Mouse (Mus musculus): Measurements from ENCODE around the gene Rln1. TPM values are rescaled to one million over a fixed set of nuclear protein-coding genes. Genes with fewer than 3 reads are reported as not detected.

Rln1 gene
- total RNA-seq, 2 experiments from 2014 or later, result not detected

DNA sequence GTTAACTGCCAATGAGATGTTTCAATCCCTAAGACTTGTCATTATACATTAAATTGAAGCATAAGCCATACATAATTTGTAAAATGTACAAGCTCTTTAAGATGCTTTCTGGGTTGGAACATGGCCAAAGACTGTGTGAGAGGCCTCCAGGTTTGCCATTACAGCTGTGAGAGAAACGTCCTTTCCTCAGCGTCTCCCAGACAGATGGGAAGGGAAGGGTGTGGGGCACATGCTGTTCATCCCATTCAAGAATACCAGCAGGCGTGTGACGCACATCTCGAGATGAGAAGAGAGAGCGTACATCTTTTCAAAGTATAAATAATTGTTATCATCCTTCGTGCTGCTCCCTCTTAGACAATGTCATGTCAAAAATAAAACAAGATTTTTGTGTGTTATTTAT is 21.8 kb downstream of the Rln1 start:
- no peak for DNase-seq
- TF ChIP-seq CTCF (IDR thresholded peaks at IDR 0.05), result no peak
- intact Hi-C loops (cut with DNase I), result no loop called here
- Histone ChIP-seq H3K4me3 (no peak overlapping the region), H3K27ac (no peak overlapping the region)

GRCm38 (mm10) chr19:29311791-29312190 is 22.7 kb downstream of the Rln1 start:
- intact Hi-C loops (cut with DNase I), result no loop called here
- Histone ChIP-seq H3K4me3 (no peak overlapping the region), H3K27ac (no peak overlapping the region)
- TF ChIP-seq CTCF (IDR thresholded peaks at IDR 0.05), result no peak
- DNase-seq, result no peak

GRCm38 (mm10) chr19:29308832-29309231 is 25.6 kb downstream of the Rln1 start:
- DNase-seq, result no peak
- no peak overlapping the region for H3K4me3 ChIP-seq
- peak; percentile 42 for TF ChIP-seq CTCF (IDR thresholded peaks at IDR 0.05)
- no peak overlapping the region for H3K27ac ChIP-seq
- intact Hi-C loops (cut with DNase I), result loop anchor here (5.0 kb wide), 1 partner anchor 48 kb away; no protein-coding TSS in a partner anchor

- intact Hi-C loops (cut with DNase I), result no loop called here
- TF ChIP-seq CTCF (IDR thresholded peaks at IDR 0.05), result no peak
- Histone ChIP-seq H3K4me3 (no peak overlapping the region), H3K27ac (no peak overlapping the region)
- no peak for DNase-seq
Observed at GRCm38 (mm10) chr19:29302119-29302518, 32.4 kb downstream of the Rln1 start.

DNA sequence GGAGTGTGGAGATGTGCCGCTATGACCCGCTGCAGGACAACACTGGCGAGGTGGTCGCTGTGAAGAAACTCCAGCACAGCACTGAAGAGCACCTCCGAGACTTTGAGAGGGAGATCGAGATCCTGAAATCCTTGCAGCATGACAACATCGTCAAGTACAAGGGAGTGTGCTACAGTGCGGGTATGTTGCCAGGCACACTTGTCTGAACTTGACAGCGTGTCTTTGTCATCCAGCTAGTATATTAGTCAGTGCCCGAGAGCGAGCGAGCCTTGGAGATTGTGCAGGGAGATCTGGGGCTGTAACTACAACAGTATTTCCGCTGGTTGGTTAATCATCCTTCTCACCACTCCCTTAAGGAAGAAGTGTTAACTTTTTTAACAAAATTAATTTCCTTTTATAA is 33.6 kb downstream of the Rln1 start:
- intact Hi-C loops (cut with DNase I), result no loop called here
- no peak for DNase-seq
- H3K27ac ChIP-seq, result no peak overlapping the region
- TF ChIP-seq CTCF (IDR thresholded peaks at IDR 0.05), result no peak
- no peak overlapping the region for H3K4me3 ChIP-seq

DNA sequence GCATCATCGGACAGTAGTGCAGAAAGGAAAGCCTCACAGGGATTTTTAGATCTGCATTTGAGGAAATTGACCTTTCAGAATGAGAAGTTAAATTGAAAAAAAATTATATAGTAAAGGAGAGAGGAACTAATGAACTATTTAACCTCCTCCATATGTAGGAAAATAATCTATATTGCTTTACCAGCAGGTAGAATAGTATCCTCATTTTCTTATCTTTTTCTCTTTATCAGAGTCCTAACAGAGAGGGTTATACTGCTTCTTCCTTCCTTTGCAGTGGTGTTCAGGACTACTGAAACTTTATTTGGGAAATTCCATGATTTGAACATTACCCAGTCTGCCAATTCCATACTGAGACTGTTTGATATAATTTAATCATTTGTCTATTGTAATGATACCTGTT is 37.1 kb downstream of the Rln1 start:
- intact Hi-C loops (cut with DNase I), result no loop called here
- no peak for DNase-seq
- no peak for TF ChIP-seq CTCF (IDR thresholded peaks at IDR 0.05)
- no peak overlapping the region for H3K27ac ChIP-seq
- no peak overlapping the region for H3K4me3 ChIP-seq

- intact Hi-C loops (cut with DNase I), result no loop called here
- Histone ChIP-seq H3K27ac (no peak overlapping the region), H3K4me3 (no peak overlapping the region)
- no peak for DNase-seq
- no peak for TF ChIP-seq CTCF (IDR thresholded peaks at IDR 0.05)
Observed at GRCm38 (mm10) chr19:29296166-29296565, 38.3 kb downstream of the Rln1 start.

GRCm38 (mm10) chr19:29294756-29295155 is 39.7 kb downstream of the Rln1 start:
- DNase-seq, result no peak
- intact Hi-C loops (cut with DNase I), result no loop called here
- no peak for TF ChIP-seq CTCF (IDR thresholded peaks at IDR 0.05)
- H3K4me3 ChIP-seq, result no peak overlapping the region
- H3K27ac ChIP-seq, result no peak overlapping the region

DNA sequence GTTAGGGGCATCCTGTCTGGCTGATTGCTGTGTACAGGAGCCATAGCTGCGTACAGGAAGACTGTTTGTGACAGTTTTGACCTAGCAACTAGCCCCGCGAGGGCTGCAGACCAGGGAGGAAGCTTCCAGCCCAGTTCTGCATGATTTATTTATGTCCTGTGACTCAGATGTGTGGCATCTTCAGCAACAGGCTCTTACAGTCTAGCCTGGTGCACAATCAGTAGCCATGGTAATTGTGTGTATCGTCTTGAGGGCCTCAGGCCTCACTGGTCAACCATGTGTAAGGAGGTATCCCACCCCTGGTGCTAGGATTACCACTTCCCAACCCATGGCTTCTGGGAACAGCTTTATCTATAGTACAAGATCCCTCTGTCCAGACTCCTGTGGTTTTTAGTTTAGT is 41.9 kb downstream of the Rln1 start:
- intact Hi-C loops (cut with DNase I), result no loop called here
- DNase-seq, result no peak
- TF ChIP-seq CTCF (IDR thresholded peaks at IDR 0.05), result no peak
- H3K4me3 ChIP-seq, result no peak overlapping the region
- 0 out of 2 replicates have a peak overlapping the region, but pooled peaks have one; percentile 31 for H3K27ac ChIP-seq

DNA sequence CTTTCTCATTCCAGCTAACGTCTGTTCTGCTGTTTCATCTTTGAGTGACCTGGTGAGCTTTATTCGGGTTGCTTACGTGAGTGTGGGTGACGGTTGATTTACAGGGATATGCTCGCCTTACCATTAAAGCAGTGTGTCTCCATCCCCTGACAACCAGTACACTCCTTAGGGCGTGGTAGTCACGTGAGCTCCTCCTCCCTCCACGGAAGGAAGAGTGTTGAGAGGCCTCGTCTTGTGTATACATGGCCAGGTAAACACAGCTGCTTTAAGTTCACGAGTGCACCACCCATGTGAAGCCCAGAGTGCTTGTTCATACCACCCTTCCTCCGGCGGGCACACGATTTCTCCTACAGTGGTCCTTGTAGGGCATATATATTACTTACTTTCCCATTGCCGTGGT is 42.9 kb downstream of the Rln1 start:
- intact Hi-C loops (cut with DNase I), result no loop called here
- DNase-seq, result no peak
- H3K4me3 ChIP-seq, result no peak overlapping the region
- TF ChIP-seq CTCF (IDR thresholded peaks at IDR 0.05), result no peak
- no peak overlapping the region for H3K27ac ChIP-seq

DNA sequence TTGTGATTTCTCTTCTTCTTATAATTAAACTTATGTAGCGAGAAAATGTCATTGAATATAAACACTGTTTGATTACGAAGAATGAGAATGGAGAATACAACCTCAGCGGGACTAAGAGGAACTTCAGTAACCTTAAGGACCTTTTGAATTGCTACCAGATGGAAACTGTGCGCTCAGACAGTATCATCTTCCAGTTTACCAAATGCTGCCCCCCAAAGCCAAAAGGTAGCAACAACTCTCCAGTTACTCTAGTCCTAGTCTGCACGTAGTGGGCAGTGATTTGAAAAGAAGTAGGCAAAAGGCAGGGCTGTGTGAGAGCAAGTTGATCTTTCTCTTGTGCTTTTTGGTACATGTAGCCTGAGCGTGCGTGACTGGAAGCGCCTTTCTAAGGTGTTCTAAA is 46.6 kb downstream of the Rln1 start:
- Histone ChIP-seq H3K4me3 (no peak overlapping the region), H3K27ac (peak overlapping the region; percentile 53)
- TF ChIP-seq CTCF (IDR thresholded peaks at IDR 0.05), result peak; percentile 50
- intact Hi-C loops (cut with DNase I), result no loop called here
- no peak for DNase-seq

DNA sequence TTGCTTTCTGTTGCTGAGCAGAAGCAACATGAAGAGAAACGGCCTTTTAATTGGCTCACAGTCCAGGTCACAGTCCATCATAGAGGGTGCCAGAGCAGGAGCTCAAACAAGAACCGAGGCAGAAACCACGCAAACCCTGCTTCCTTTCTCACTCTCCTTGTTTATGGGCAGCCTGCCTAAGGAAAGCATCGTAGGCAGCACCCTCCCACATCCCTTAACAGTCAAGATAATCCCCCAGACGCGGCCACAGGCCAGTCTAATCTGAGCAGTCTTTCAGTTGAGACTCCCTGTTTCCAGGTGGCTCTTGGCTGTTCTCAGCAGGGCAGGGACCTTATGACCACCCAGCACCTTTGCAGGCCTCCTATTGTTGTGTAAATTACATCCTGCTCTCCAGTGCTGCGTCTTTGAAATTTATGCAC is 49.0 kb downstream of the Rln1 start:
- no peak for DNase-seq
- peak overlapping the region; percentile 61; the same call in 1 of the 2 replicates for H3K27ac ChIP-seq
- no peak overlapping the region for H3K4me3 ChIP-seq
- no peak for TF ChIP-seq CTCF (IDR thresholded peaks at IDR 0.05)
- intact Hi-C loops (cut with DNase I), result loop anchor here (2.0 kb wide), 1 partner anchor 221 kb away; no protein-coding TSS in a partner anchor

Other genes starting within 250 kb of the Rln1 start
- 1 to 10 TPM; 6.5 to 7.7 TPM for gene Rcl1, start 233.3 kb downstream of the Rln1 start, total RNA-seq (2021)
- 10 to 100 TPM; 19.9 to 34.9 TPM for gene Jak2, start 82.8 kb downstream of the Rln1 start, total RNA-seq (2021)
- not detected for gene Insl6, start 9.3 kb downstream of the Rln1 start, total RNA-seq (2021)
- gene Plgrkt, start 32.7 kb upstream of the Rln1 start, total RNA-seq (2021), result 10 to 100 TPM; 16.1 to 21.2 TPM
- under 1 TPM; 0.59 to 0.71 TPM for gene Cd274, start 32.8 kb upstream of the Rln1 start, total RNA-seq (2021)
- gene Pdcd1lg2, start 76.2 kb upstream of the Rln1 start, total RNA-seq (2021), result not detected
- gene Ric1, start 187.6 kb upstream of the Rln1 start, total RNA-seq (2021), result 10 to 100 TPM; 24.4 to 27.3 TPM